Mouse (Mus musculus): ENCODE results near the gene Tpcn2.

Tpcn2 gene

GRCm38 (mm10) chr7:145283487-145284187 lies at the start of gene Tpcn2:
TSS of gene Tpcn2 (minus strand) at chr7:145284011.
- peak; percentile 96 to 97 for DNase-seq

DNA sequence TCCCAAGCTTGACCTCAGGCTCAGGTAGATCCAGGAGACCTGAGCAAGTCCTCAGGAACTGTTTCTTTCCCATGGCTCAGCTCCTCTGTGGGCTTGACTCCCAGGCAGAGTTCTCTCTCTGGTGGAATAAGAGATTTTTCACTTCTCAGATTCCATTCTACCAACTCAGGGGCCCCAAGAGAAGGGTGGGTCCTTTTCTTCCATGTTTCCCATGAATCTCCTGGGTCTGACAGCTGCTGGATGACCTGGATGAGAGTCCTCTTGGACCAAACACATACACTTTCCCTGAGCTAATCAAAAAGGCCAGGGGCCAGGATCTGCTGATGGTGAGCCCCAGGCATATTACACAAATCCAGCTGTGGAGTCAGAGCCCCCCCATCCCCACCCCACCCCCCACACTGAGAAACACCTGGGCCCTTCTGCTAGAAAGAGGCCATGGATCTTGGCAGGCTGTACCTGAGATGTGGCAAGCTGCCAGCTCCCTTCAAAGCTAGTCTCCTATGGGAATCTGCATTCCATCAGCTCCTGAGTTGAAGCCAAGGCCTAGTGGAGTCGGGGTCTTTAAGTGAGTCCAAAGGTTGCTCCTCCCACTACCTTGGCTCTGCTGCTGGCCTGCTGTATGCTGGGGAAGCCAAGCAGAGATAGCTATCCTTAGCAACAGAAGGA lies 48.7 kb upstream of the Tpcn2 start:
- peak; percentile 17 to 61 for DNase-seq

GRCm38 (mm10) chr7:145330641-145331040 lies 46.8 kb upstream of the Tpcn2 start:
- DNase-seq = no peak

DNA sequence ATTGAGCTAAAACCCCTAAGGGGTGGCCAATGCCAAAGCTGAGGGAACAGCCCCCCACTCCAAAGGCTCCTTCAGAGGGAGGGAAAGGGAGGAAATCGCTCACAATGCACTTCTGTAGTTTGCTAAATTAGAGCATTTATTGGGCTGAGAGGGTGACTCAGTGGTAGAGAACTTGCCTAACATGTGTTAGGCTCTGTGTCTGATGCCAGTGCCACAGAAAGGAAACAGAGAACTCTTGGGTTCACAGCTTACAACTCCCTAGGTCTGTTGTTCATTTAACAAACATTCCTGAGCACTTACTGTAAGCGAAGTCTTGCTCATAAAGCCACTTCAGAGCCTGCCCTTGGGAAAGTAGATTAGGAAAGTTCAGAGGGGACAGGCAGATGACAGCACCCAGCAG lies 46.2 kb upstream of the Tpcn2 start:
- DNase-seq = no peak

DNA sequence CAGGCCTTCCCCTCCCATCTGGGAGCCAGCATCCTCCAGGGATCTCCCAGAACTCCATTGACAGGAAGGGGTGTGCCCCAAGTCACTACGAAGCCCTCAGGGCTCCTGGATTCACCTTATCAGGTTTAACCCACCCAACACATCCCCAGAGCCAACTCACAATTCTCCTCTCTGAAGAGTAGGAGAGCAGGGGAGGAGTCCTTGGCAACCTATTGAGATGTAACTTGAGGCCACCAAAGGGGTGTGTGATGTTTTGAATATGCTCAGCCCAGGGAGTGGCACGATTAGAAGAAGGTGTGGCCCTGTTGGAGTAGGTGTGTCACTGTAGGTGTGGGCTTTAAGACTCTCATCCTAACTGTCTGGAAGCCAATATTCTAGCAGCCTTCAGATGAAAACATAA lies 41.9 kb upstream of the Tpcn2 start:
- no peak for DNase-seq

- DNase-seq = no peak
Observed at GRCm38 (mm10) chr7:145323607-145324006, 39.8 kb upstream of the Tpcn2 start.

DNA sequence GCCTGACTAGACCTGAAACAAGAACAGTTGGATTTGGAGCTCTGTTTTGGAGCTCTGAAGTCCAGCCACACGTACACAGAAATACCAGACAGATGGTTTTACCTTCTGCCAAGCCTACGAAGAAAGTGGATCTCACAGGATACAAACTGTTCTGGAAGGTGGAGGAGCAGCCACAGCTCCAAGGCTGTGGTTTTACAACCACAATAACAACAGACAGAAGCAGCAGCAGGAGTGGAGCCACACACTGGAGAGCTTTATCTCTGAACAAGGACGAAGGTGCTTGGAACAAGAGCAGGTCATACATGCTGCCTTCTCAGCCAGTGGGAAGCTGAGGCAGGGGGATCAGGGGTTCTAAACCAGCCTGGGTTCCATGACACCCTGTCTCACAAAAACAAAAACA lies 35.7 kb upstream of the Tpcn2 start:
- no peak for DNase-seq

DNA sequence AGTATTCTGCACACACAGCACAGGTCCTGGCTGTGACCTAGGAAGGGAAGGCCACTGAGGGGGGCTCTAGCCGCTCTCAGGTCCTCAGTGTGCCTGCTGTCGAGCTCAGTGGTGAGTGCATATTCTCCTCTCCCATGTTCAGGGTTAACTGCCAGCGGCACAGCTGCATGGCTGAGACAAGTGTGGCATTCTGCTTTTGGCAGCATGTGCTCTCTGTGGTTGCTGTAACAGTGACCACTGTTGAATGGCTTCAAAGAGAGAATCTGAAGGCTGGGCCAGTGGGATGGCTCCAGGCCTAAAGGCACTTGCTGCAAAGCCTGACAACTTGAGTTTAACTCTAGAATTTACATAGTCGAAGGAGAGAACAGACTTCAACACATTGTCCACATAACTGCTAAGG lies 33.7 kb upstream of the Tpcn2 start:
- DNase-seq = no peak

GRCm38 (mm10) chr7:145314785-145315411 lies 31.1 kb upstream of the Tpcn2 start, which contains the start of gene Mrgprd:
TSS of gene Mrgprd (plus strand) at chr7:145314835.
- DNase-seq = no peak

- DNase-seq = no peak
Observed at GRCm38 (mm10) chr7:145312137-145312536, 28.3 kb upstream of the Tpcn2 start.

- DNase-seq = peak; percentile 15 to 17
Observed at GRCm38 (mm10) chr7:145310526-145310925, 26.7 kb upstream of the Tpcn2 start.

GRCm38 (mm10) chr7:145309877-145310276 lies 26.1 kb upstream of the Tpcn2 start:
- DNase-seq = no peak

DNA sequence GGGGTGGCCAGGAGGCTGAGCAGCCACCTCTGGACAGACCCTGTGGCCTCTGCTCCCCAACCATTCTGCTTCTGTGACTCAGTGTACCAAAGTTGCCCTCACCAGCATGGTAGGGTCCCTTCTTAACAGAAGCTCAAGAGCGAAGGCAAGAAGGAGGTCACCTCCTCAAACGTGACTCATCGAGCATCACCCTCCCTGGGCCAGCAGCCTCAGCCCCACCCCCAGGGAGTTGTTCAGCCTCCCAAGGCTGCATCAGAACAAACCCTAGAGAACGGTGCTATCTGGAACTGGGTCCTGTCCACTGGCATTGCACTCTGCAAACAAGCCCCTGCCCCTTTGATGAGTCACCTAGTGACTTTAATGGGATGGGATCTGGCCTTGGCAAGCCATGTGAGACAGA lies 25.1 kb upstream of the Tpcn2 start:
- DNase-seq = no peak

GRCm38 (mm10) chr7:145308061-145308675 lies 24.4 kb upstream of the Tpcn2 start:
- no peak for DNase-seq

GRCm38 (mm10) chr7:145307636-145308035 lies 23.8 kb upstream of the Tpcn2 start:
- DNase-seq = no peak

DNA sequence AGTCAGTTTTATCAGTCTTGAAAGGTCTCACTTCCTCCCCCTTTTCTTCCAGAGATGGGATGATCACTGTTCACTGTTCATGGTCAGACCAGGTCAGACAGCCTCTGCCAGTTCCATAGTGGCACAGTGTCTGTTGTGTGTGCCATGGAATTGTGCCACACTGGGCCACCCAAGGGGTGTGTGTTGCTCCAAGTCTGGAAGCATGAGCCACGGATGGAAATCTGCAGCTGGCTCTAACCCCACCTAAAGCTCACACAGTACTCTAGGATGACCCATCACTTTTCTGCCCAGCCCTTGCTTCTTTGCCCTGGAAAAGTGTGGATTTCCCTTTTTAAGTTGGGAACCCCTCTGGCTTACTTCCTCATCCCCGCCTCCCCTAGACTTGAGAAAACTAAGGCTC lies 20.3 kb upstream of the Tpcn2 start:
- DNase-seq = no peak

GRCm38 (mm10) chr7:145302488-145303285 lies 18.9 kb upstream of the Tpcn2 start:
- DNase-seq = peak; percentile 51 to 57

GRCm38 (mm10) chr7:145301341-145302005 lies 17.7 kb upstream of the Tpcn2 start:
- no peak for DNase-seq

GRCm38 (mm10) chr7:145301008-145301340 lies 17.2 kb upstream of the Tpcn2 start:
- no peak for DNase-seq

- DNase-seq = peak; percentile 30 to 34
Observed at GRCm38 (mm10) chr7:145300321-145301007, 16.7 kb upstream of the Tpcn2 start, which contains the start of gene Mrgprf. TSS of gene Mrgprf (plus strand) at chr7:145300828.

GRCm38 (mm10) chr7:145299562-145300320 lies 15.9 kb upstream of the Tpcn2 start:
- peak in 1 of 2 experiments; percentile 32 for DNase-seq

Data from kidney, postnatal 36 days (tissue).